Mouse (Mus musculus) cerebellum, adult 9-11 months (tissue): ENCODE measurements around the gene Mettl14.

Source experiments
- DNase-seq: peaks from one replicate; pipeline ENCODE4 v3.0.0; 2022

Mettl14 gene

DNA sequence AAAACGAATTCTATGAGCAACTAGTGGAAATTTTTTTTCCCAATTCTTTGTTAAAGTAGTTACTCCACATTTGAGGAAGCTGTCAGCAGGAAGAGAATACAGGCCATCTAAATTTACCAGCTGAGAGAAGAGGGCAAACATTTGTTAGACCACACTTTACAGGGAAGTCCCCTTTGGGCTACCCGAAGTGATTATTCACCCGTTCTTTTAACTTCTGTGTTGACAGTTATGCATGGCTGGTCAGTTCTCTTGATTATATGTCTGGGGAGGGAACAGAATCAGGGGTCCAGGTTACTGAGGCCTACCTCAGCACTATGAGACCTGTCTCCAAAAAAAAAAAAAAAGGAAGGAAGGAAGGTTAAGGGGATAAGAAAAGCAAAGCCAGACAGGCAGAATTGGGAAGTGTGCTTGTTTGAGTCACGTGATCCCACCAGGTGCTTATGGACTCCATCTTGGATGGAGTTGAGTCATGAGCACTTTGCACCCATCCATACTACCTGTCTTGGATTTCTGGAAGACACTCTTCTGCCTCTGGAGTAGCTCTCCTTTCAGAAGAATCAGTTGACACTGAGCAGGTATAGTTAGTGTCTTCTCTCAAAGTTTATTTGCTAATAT lies 29.4 kb downstream of the Mettl14 start:
- DNase-seq: no peak

DNA sequence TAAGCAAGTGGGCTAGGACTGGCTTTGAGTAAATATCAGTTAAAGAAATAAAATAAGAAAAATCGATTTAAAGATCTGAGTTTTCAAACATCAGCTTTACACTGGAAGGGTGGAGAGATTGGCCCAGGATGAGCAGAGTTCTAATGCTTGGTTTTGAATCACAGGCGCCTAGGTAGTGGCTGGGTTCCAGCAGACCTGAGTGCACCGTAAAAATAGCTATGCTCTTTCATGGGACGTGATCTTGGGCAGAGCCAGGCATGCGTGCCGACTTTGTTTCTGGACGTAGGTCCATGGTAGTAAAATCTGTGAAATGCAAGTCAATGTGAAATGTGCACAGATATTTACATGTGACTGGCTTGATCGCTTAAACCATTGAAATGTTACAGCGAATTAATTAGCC lies 31.5 kb downstream of the Mettl14 start:
- DNase-seq: no peak

DNA sequence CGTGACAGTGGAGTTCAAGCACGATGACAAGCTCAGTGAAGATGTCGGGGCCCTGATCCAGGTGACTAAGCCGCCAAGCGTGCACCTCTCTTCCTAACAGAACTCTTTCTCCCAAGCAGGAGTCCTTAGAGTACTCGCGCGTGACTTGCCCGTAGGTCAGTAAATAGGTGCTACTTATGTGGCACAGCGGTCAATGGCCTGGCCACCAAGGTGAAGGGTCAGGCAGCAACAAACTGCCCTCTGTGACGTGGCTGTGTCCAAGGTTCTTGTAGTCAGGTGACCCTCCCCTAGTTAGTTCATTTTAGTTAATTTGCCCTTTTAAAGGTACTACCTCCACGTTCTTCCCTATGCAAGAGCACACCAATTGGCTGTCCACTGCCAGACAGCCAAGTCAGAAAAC lies 32.2 kb downstream of the Mettl14 start:
- no peak for DNase-seq

GRCm38 (mm10) chr3:123353183-123353582 lies 32.7 kb downstream of the Mettl14 start:
- DNase-seq: no peak

- no peak for DNase-seq
Measured at GRCm38 (mm10) chr3:123351519-123351918, 34.4 kb downstream of the Mettl14 start.

GRCm38 (mm10) chr3:123350602-123351001 lies 35.3 kb downstream of the Mettl14 start:
- no peak for DNase-seq

DNA sequence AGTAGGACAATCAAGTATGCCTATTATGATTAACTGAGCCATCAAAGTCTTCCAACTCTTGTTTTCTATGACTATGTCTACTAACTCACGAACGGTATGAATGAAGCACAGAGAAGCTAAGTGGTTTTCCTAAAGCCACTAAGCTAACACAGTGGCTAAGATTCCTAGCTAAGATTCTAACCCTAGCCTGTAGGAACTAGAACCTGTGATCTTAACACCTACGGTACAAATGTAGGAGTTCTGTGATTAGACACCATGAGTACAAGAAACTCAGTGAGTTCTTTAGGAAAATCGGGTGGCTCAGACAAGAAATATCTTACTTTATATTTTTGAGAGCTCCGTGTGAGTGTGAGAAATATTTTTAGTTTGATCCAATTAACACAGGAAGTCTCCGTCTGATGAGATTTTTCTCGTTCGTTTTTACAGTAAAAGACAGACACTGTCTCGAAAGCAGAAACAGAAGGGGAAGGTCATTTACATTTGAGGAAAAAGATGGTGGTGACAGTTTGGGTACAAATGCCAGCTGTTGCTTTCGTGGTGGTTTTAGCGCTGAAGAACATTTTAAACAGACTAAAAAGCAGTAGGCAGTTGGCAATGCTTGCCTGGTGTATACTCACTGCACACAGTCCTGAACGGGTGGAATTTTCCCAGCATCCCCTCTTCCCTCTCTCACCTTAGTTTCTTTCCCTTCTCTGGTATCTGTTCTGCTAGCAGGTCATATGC lies 37.7 kb downstream of the Mettl14 start:
- DNase-seq: no peak

- DNase-seq: no peak
Measured at GRCm38 (mm10) chr3:123343690-123344089, 42.2 kb downstream of the Mettl14 start.

GRCm38 (mm10) chr3:123341049-123341448 lies 44.9 kb downstream of the Mettl14 start:
- no peak for DNase-seq

- DNase-seq: no peak
Measured at GRCm38 (mm10) chr3:123338666-123339195, 47.2 kb downstream of the Mettl14 start.

GRCm38 (mm10) chr3:123337853-123338252 lies 48.1 kb downstream of the Mettl14 start:
- no peak for DNase-seq

- DNase-seq: no peak
Measured at GRCm38 (mm10) chr3:123336951-123337350, 49.0 kb downstream of the Mettl14 start.

GRCm38 (mm10) chr3:123336455-123336854 lies 49.5 kb downstream of the Mettl14 start:
- no peak for DNase-seq

DNA sequence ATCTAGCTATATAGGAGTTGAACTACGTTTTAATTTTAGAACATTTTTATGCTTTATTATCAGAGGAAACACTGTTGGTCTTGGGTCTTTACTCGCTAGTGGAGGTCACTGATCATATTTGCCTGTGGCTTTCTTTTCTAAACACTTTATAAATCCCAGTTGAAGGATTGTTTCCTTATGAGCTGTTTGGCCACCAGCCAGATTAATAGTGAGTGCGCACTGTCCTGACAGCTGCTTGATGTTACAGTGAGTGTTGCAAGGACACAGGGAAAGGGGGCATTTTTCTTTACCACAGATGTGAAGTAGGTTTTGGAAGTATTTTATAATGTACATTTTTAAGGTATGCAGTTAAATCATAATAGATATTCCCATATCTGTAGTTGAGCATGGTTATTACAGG lies 50.4 kb downstream of the Mettl14 start:
- DNase-seq: no peak

- no peak for DNase-seq
Measured at GRCm38 (mm10) chr3:123334947-123335346, 51.0 kb downstream of the Mettl14 start.

GRCm38 (mm10) chr3:123333055-123333424 lies 52.9 kb downstream of the Mettl14 start:
- DNase-seq: no peak

- no peak for DNase-seq
Measured at GRCm38 (mm10) chr3:123332330-123333054, 53.4 kb downstream of the Mettl14 start.

DNA sequence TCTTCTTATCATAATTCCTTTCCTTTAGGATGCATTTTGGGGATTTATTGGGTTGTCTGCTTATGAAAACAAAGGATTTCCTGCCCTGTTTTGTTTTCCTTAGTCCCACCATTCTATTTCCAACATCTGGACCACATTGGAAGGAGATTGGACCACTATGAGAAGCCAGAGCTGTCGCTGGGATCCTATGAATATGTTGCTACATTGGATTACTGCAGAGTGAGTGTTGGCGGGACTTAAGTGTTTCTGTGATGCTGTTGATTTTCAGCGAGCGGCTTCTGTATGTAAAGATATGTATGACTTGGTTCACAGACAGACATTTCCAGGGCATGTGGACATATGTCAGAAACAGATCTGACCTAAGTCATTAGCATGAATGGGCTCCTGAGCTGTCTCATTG lies 55.7 kb downstream of the Mettl14 start:
- no peak for DNase-seq

- no peak for DNase-seq
Measured at GRCm38 (mm10) chr3:123329251-123329650, 56.7 kb downstream of the Mettl14 start.

- DNase-seq: no peak
Measured at GRCm38 (mm10) chr3:123324326-123324725, 61.6 kb downstream of the Mettl14 start.

- no peak for DNase-seq
Measured at GRCm38 (mm10) chr3:123322147-123322546, 63.8 kb downstream of the Mettl14 start.

GRCm38 (mm10) chr3:123321612-123322011 lies 64.3 kb downstream of the Mettl14 start:
- DNase-seq: peak; percentile 6

GRCm38 (mm10) chr3:123320341-123320740 lies 65.6 kb downstream of the Mettl14 start:
- no peak for DNase-seq
